Mouse (Mus musculus) thymus, postnatal 4 days (tissue): ENCODE results near the gene Pcyox1.
A peak's percentile ranks its signal among the peaks of the same experiment; 100 is the strongest.

Source experiments
- DNase-seq: peaks from one replicate; pipeline ENCODE4 v3.0.0; 2021

Gene Pcyox1

GRCm38 (mm10) chr6:86396581-86397256, at the start of gene Pcyox1:
Gene Pcyox1, minus strand, starts transcription at chr6:86397154.
- peak; percentile 92 for DNase-seq

GRCm38 (mm10) chr6:86445551-86445950, 48.6 kb upstream of the Pcyox1 start:
- no peak for DNase-seq

GRCm38 (mm10) chr6:86441571-86441970, 44.6 kb upstream of the Pcyox1 start:
- no peak for DNase-seq

GRCm38 (mm10) chr6:86439531-86439930, 42.6 kb upstream of the Pcyox1 start:
- DNase-seq, result no peak

- no peak for DNase-seq
These were observed 42.2 kb upstream of the Pcyox1 start for GRCm38 (mm10) chr6:86439119-86439496.

GRCm38 (mm10) chr6:86438272-86439118, 41.5 kb upstream of the Pcyox1 start, which contains the start of gene C87436:
Gene C87436, plus strand, starts transcription at chr6:86438374.
- DNase-seq, result peak; percentile 91

- peak; percentile 70 for DNase-seq
These were observed 40.8 kb upstream of the Pcyox1 start for GRCm38 (mm10) chr6:86437711-86438110.

- no peak for DNase-seq
These were observed 36.7 kb upstream of the Pcyox1 start for GRCm38 (mm10) chr6:86433696-86434095.

- DNase-seq, result no peak
These were observed 34.6 kb upstream of the Pcyox1 start for GRCm38 (mm10) chr6:86431531-86431930.

GRCm38 (mm10) chr6:86426358-86426757, 29.4 kb upstream of the Pcyox1 start, which contains the start of gene Gm44790:
Gene Gm44790, plus strand, starts transcription at chr6:86426658.
- no peak for DNase-seq

GRCm38 (mm10) chr6:86420491-86420890, 23.5 kb upstream of the Pcyox1 start:
- peak; percentile 47 for DNase-seq

GRCm38 (mm10) chr6:86419239-86419638, 22.3 kb upstream of the Pcyox1 start:
- no peak for DNase-seq

- DNase-seq, result no peak
These were observed 21.8 kb upstream of the Pcyox1 start for GRCm38 (mm10) chr6:86418711-86419110.

- DNase-seq, result no peak
These were observed 9.4 kb upstream of the Pcyox1 start for GRCm38 (mm10) chr6:86406306-86406705.

- no peak for DNase-seq
These were observed 8.0 kb upstream of the Pcyox1 start for GRCm38 (mm10) chr6:86404996-86405395.

GRCm38 (mm10) chr6:86404100-86404861, 7.3 kb upstream of the Pcyox1 start, which contains the start of gene Tia1:
Gene Tia1, plus strand, starts transcription at chr6:86404219.
- DNase-seq, result peak; percentile 97

GRCm38 (mm10) chr6:86403728-86404099, 6.8 kb upstream of the Pcyox1 start:
- DNase-seq, result peak; percentile 86

- no peak for DNase-seq
These were observed 6.0 kb upstream of the Pcyox1 start for GRCm38 (mm10) chr6:86402681-86403607.

GRCm38 (mm10) chr6:86400972-86401371, 4.0 kb upstream of the Pcyox1 start:
- DNase-seq, result peak; percentile 85

- no peak for DNase-seq
These were observed 3.0 kb upstream of the Pcyox1 start for GRCm38 (mm10) chr6:86399995-86400394.

- no peak for DNase-seq
These were observed 2.0 kb upstream of the Pcyox1 start for GRCm38 (mm10) chr6:86398986-86399385.
